Mouse (Mus musculus): ENCODE measurements around the gene Ccdc138.

Ccdc138 gene

GRCm38 (mm10) chr10:58585427-58586223 is 87.9 kb downstream of the Ccdc138 start:
- DNase-seq (ENCODE audit: low spot score): no peak

DNA sequence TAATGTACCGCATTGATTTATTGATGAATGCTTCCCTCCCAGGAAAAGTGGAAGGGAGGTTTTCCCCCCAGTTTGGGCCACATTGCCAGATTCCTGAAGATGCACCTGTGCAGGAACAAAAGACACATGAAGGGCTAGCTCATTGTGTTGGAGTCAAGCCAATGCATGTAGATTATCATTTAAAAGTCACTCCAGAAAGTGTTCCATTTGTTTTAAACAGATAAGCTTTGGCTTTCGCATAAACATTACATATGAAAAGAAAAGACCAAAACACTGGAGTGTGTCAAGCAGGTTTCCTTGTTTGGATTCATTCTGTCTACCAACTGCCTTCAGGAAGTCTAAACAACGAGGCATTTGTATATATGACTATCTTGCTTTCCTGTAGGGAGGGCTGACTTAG is 96.7 kb downstream of the Ccdc138 start:
- DNase-seq (ENCODE audit: low spot score): no peak

DNA sequence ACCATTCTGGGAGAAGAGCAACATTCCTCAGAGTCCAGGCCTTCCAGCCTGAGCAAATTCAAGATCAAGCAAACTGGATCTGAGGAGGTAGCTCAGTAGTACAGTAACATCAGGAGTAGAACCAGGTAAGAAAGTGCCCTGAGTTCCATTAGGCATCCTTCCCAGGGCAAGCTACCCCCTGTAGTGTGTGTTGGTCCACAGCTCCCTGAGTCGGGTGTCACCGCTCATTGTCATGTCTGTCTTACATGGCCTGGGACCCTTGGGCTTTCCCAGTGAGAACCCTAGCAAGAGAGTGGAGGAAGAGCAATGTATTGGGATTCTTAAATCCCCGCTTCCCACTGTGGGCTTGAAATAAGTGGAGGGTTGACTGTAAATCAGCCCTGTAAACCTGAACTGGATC is 97.4 kb downstream of the Ccdc138 start:
- no peak for DNase-seq (ENCODE audit: low spot score)

GRCm38 (mm10) chr10:58595821-58596220 is 98.1 kb downstream of the Ccdc138 start:
- DNase-seq (ENCODE audit: low spot score): no peak

DNA sequence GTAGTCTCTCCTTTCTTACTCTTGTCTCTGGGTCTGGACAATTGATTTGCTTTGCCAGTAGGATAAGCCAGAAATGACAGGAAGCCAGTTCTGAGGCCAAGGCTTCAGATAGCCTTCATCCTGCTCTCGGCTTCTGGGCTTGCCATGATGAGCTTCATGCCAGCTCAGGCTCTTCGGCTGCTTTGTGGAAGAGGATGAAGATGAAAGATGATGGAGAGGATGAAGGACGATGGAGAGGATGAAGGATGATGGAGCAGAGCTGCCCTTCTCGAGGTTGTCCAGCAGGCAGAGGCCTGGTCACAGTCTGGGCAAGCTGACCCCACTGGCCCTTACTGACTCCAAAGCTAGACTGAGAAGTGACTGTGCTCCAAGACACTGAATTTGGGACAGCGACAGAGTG is 102.4 kb downstream of the Ccdc138 start:
- DNase-seq (ENCODE audit: low spot score): no peak

GRCm38 (mm10) chr10:58600983-58601382 is 103.2 kb downstream of the Ccdc138 start:
- no peak for DNase-seq (ENCODE audit: low spot score)

DNA sequence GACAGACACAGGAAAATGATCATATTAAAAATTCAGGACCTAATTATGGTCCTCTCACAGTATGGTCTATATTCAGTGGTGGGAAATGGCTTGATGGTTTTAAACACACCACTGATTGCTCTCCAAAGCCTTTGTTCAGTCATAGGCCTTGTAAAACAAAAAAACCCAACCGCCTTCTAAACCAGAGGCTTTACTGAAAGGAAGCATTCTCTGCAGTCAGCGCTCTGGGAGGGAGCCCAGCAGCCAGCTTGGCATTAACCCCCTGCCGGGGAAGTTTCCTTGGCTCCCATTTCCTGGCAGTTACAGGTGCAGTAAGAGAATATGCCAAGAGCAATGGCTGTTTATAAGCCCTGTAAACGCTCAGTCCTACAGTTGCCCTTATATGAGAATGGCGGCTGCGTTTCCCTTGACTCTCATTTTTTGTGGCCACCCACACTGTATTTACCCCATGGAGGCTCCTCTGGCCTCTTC is 103.7 kb downstream of the Ccdc138 start:
- peak; percentile 32 for DNase-seq (ENCODE audit: low spot score)

DNA sequence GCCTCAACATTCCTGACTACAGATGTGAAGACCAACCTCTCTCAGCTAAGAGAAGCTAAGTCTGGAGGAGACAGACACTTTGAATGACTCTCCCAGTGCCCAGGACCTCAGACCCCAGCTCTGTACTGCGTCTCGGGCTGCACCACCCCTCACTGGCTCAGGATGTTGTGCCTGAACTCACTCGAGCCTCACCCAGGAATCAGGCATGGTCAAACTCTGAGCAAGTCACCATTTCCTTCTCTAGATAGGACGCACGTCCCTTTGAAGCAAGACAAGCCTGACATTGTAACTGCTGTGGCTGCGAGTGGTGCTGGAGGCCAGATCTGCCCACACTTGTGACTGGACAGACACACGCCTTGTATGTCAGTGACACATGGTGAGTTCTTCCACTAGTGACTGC is 104.2 kb downstream of the Ccdc138 start:
- no peak for DNase-seq (ENCODE audit: low spot score)

- DNase-seq (ENCODE audit: low spot score): peak; percentile 74
Measured at GRCm38 (mm10) chr10:58604779-58605178, 107.0 kb downstream of the Ccdc138 start.

- no peak for DNase-seq (ENCODE audit: low spot score)
Measured at GRCm38 (mm10) chr10:58606356-58606755, 108.6 kb downstream of the Ccdc138 start.

GRCm38 (mm10) chr10:58608858-58609257 is 111.1 kb downstream of the Ccdc138 start:
- no peak for DNase-seq (ENCODE audit: low spot score)

DNA sequence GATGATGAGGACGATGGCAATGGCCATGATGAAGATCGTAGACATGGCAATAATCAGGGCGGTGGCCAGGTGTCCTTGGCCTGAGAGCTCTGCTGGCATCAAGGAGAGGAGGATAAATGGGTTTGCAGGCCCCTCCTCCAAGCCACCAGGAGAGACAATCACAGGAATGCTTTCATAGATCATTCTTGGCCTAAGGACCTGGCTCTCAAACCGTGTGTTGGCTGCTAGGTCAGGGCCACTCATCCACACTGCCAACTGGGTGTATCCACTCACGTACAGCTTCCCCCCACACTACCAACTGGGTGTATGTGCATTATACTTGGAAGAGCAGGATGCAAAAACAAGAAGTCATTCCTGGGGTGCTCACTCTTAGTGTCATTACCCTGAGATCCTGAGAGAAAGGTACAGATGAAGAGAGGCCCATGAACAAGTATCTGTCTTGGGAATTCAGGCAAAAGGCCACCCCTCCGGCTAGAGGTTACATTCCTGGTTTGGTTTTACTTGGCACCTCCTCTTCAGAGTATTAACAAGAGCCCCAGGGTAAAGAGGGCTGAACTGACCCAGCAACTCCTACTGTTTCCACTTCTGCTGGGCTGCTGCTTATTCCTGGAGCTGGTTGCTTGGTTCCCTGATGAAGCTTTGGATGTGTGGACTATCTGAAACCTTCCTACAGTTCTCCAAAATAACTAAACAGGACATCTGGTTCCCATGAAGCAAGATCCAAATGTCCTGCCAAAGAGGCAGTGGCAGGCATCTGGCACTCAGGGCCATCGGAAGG is 112.9 kb downstream of the Ccdc138 start:
- no peak for DNase-seq (ENCODE audit: low spot score)

DNA sequence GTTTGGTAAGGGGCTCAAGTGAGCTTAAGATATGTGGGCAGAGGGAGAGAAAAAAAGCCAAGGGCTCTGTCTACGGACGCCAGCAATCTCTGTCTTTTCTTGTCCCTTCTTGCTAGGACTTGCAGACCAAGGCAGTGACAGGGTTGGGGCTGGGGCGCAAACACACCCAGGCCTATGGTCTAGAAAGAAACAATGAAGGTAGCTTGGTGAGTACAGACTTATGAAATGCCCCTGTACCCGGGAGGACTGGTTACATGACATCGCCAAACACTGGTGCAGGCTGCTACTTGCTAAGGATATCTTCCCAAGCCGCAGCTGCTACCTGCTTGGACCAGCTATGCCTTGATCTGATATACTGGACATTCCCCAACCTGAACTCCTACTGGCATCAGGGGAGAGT is 116.9 kb downstream of the Ccdc138 start:
- peak; percentile 75 for DNase-seq (ENCODE audit: low spot score)

GRCm38 (mm10) chr10:58616565-58616964 is 118.8 kb downstream of the Ccdc138 start:
- no peak for DNase-seq (ENCODE audit: low spot score)

- peak; percentile 33 for DNase-seq (ENCODE audit: low spot score)
Measured at GRCm38 (mm10) chr10:58618501-58619216, 120.9 kb downstream of the Ccdc138 start.

DNA sequence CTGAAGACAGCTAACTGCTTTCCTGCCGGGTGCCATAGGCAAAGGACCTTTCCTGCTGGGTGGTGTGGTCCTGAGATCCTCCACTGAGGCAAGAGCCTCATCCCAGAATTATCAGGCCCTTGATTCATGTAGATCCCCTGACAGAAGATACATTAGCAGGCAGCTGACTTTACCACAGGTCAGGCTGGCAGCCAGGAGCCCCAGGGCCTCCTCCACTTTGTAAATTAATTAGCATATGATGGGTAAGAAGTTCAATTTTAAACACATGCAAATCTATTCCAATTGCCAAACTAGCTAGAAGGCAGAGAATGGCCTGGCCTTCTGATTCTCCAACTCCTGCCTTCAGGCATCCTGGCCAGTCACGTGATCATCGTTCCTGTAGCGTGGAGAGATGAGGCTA is 121.5 kb downstream of the Ccdc138 start:
- no peak for DNase-seq (ENCODE audit: low spot score)

DNA sequence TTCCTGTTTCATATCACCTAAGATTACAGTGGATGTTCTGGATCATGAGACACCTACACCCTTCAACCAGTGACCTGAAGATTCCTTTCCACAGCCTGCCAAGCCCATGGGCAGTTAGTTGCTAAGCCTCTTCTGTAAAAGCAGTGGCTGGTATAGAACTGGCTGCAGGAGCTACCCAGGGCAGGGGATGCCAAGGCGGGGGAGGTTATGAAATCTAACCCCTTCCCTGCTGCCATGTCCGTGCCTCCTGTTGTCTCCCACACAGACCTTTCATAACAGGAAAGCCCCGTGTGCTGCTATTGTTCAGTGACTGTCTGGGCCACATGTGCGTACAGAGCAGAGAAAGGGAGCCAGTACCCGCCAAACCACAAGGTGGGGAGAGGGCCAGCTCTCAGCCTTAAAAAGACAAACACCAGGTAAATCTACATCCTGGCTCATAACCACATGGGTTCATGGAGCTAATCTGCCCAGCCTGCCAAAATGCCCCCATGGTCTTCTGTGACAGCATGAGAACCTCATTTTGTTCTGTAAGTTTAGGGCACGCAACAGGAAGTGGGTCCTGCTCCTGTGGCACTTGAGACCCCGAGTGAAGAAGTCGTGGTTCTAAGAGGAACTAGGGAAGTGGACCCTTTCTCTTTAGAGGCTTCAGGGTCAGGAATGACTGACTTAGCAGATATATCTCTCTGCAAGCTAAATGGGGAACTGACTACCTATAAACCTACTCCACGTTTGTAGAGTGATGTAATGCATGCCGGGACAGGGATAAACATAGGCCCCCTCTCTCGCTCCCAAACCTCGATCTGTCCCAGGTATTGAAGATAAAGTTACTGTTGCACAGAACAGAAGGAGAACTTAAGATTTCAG is 127.3 kb downstream of the Ccdc138 start:
- DNase-seq (ENCODE audit: low spot score): no peak
